Mouse (Mus musculus): ENCODE measurements around the gene Kctd20. TPM values are rescaled to one million over a fixed set of nuclear protein-coding genes. Genes with fewer than 3 reads are reported as not detected.
A peak's percentile ranks its signal among the peaks of the same experiment; 100 is the strongest.

Kctd20 gene
- polyA plus RNA-seq, 1 experiment from 2014 or later, result 47.2 TPM

DNA sequence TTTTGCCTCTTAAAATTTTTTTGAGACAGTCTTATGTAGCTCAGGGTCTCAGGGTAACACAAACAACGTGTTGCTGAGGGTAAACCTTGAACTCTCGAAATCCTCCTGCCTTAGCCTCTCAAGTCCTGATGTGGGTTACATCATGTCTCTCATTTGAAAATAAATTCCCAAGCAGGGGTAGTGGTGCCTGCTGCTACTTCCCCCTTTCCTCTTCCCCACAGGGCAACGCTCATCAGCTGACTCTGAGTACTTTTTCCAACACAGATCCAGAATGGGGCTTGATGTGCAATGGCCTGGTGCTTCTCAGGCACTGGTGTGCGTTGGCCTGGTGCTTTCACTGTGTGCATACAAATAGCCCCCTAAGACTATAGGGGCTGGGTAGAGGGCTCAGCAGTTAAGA is 57.4 kb downstream of the Kctd20 start:
- H3K27ac ChIP-seq, result peak overlapping the region; percentile 93
- H3K36me3 ChIP-seq (ENCODE audit: inconsistent target), result no peaks in the 10 kb centered on the region
- H3K79me2 ChIP-seq (ENCODE audit: inconsistent target), result peaks cover 33% of the 10 kb centered on the region
- WGBS (ENCODE audit: missing documents), result 27% methylated on average over 3 of the region's 4 CpGs
- no peak overlapping the region for H3K4me3 ChIP-seq (ENCODE audit: inconsistent target)

DNA sequence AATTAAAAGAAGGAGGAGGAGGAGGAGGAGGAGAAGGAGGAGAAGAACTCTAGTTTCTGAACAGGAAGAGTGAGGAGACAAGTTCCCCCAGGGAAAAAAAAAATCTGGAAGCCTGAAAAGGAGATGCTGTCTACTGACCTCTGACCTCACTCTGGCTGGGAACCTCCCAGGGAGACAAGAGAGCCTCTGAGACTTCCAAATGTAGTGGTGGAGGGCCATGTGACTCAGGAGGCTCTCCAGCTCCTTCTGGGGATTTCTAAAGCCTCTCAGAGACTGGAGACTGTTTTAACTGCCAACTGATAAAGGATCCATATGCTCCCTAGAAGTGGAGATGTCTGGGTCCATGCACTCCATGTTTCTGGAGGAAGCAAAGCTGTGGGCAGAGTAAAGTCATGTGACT is 62.5 kb downstream of the Kctd20 start:
- Histone ChIP-seq H3K36me3 (ENCODE audit: inconsistent target) (no peaks in the 10 kb centered on the region), H3K27ac (no peak overlapping the region), H3K79me2 (ENCODE audit: inconsistent target) (no peaks in the 10 kb centered on the region), H3K4me3 (ENCODE audit: inconsistent target) (no peak overlapping the region)

- H3K27ac ChIP-seq, result no peak overlapping the region
- no peaks in the 10 kb centered on the region for H3K79me2 ChIP-seq (ENCODE audit: inconsistent target)
- WGBS (ENCODE audit: missing documents), result 30% methylated on average over 2 of the region's 2 CpGs
- no peaks in the 10 kb centered on the region for H3K36me3 ChIP-seq (ENCODE audit: inconsistent target)
- H3K4me3 ChIP-seq (ENCODE audit: inconsistent target), result no peak overlapping the region
These were observed 63.9 kb downstream of the Kctd20 start for GRCm38 (mm10) chr17:29015638-29016037.

DNA sequence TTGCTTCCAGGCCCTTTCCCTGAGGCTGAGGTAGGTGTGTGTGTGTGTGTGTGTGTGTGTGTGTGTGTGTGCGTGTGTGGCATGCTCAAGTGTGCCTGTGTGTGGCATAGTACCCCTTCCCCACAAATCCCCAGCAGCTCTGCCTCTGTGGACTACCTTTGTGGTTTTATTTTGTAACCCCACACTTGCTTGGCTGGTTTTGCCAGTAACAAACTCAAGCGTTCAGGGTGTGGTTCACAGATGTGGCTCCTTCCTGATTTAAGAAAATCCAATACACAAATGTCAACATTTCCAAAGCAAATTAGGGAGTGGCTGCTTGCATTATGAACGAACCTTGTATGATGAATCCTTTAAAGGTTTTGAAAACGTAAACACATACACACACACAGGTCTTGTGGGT is 65.0 kb downstream of the Kctd20 start:
- Histone ChIP-seq H3K27ac (no peak overlapping the region), H3K36me3 (ENCODE audit: inconsistent target) (no peaks in the 10 kb centered on the region), H3K79me2 (ENCODE audit: inconsistent target) (no peaks in the 10 kb centered on the region), H3K4me3 (ENCODE audit: inconsistent target) (no peak overlapping the region)
- WGBS (ENCODE audit: missing documents), result 79% methylated on average over 4 of the region's 4 CpGs

DNA sequence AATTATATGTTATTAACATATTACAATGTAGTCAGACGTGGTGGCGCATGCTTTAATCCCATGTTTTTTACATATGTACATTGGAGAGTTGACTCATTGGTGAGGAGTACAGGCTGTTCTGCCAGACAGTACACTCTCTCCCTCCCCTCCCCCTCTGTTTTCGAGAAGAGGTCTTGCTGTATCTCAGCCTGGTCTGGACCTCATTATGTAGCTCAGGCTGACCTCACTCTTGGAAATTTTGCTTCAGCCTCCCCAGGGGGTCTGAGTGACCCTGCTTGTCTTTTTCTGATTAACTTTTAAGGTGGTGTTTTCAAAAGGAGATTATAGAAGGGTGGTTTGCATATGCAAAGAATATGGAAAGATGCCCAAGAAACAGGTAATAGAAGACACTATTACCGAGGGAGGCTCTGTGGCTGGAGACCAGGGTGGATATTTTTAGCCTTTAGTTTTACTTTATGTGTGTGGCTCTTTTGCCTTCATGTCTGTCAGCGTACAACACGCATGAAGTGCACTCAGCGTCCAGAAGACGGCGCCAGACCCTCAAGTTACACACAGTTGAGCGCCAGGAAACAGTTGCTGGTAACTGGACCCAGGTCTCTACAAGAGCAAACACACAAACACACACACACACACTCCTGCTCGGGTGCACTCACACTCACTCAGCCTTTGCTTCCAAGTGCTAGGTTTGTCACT is 66.7 kb downstream of the Kctd20 start:
- 79% methylated on average over 10 of the region's 11 CpGs for WGBS (ENCODE audit: missing documents)
- no peaks in the 10 kb centered on the region for H3K79me2 ChIP-seq (ENCODE audit: inconsistent target)
- H3K4me3 ChIP-seq (ENCODE audit: inconsistent target), result no peak overlapping the region
- H3K27ac ChIP-seq, result no peak overlapping the region
- H3K36me3 ChIP-seq (ENCODE audit: inconsistent target), result no peaks in the 10 kb centered on the region

Other genes with a start within 250 kb of the Kctd20 start
- gene AC170998.1, start 225.9 kb upstream of the Kctd20 start, polyA plus RNA-seq (2018), result 0.93 to 1.7 TPM (median 0.96 TPM) in 3 replicates
- gene Mapk13, start 182.7 kb upstream of the Kctd20 start, polyA plus RNA-seq (2018), result 0.19 TPM in 1 of 3 replicates, not detected in the others
- 11.9 to 24.5 TPM (median 12.0 TPM) in 3 replicates for gene Brpf3, start 150.9 kb upstream of the Kctd20 start, polyA plus RNA-seq (2018)
- not detected in 3 replicates for gene Pnpla1, start 93.5 kb upstream of the Kctd20 start, polyA plus RNA-seq (2018)
- 0.33 to 1.1 TPM (median 0.77 TPM) in 3 replicates for gene 4930539E08Rik, start 36.6 kb upstream of the Kctd20 start, polyA plus RNA-seq (2018)
- 0.27 TPM in 1 of 3 replicates, not detected in the others for gene Pxt1, start 8.1 kb upstream of the Kctd20 start, polyA plus RNA-seq (2018)
- 50.4 to 96.1 TPM (median 84.7 TPM) in 3 replicates for gene Stk38, start 56.0 kb downstream of the Kctd20 start, polyA plus RNA-seq (2018)
- gene Srsf3, start 80.7 kb downstream of the Kctd20 start, polyA plus RNA-seq (2018), result 60.3 to 155 TPM (median 85.0 TPM) in 3 replicates
- gene Cdkn1a, start 139.0 kb downstream of the Kctd20 start, polyA plus RNA-seq (2018), result 176 to 305 TPM (median 287 TPM) in 3 replicates
- 0.33 to 1.5 TPM (median 0.94 TPM) in 3 replicates for gene Rab44, start 162.2 kb downstream of the Kctd20 start, polyA plus RNA-seq (2018)